Comparison of ENCODE assay signal across 13 mouse cellular contexts in genomic region chr2:25616398-25616797, GRCm38 (mm10). TPM values are rescaled to one million over a fixed set of nuclear protein-coding genes. Genes with fewer than 3 reads are reported as not detected.
DNase-seq lines count a peak whose midpoint lies in the region; ATAC-seq lines count a peak whose summit lies in the region.
"Had no signal": no experiment of that assay in that cellular context is flagged by ENCODE, and none has a peak within 500 bp of the region (broad histone marks: within the 10 kb centered on the region; RNA-seq: fewer than 3 reads in every experiment).

No protein-coding gene starts in this region.

- WGBS in heart, embryonic 11.5 days (ENCODE audit: insufficient replicate concordance), result 15% methylated on average over 22 of the region's 22 CpGs
- 12% methylated on average over 22 of the region's 22 CpGs for WGBS in lung, embryonic 16.5 days
- WGBS in hindbrain, embryonic 12.5 days, result 18% methylated on average over 22 of the region's 22 CpGs
- 13% methylated on average over 22 of the region's 22 CpGs for WGBS in stomach, embryonic 14.5 days

- no peak overlapping the region for H3K9ac ChIP-seq in heart, embryonic 11.5 days (ENCODE audit: low read depth, low read length)
- H3K9ac ChIP-seq in lung, embryonic 16.5 days (ENCODE audit: low read length), result no peak overlapping the region
- H3K9ac ChIP-seq in hindbrain, embryonic 12.5 days, result no peak overlapping the region
- no peak overlapping the region for H3K9ac ChIP-seq in stomach, embryonic 14.5 days (replicated peaks; ENCODE audit: low read depth, low read length)

- intact Hi-C loops in heart, postnatal 25 days (cut with DNase I), result no loop called here
- intact Hi-C loops in left cerebral cortex, postnatal 36 days (cut with DNase I), result no loop called here

- peak overlapping the region; percentile 6; the same call in 1 of the 2 replicates for H3K4me2 ChIP-seq in heart, embryonic 11.5 days
- 0 out of 2 replicates have a peak overlapping the region, but pooled peaks have one; percentile 8 for H3K4me2 ChIP-seq in lung, embryonic 16.5 days (ENCODE audit: low read depth, low read length)
- H3K4me2 ChIP-seq in hindbrain, embryonic 12.5 days (replicated peaks), result 0 out of 2 replicates have a peak overlapping the region, but pooled peaks have one; percentile 2
- peak overlapping the region; percentile 34 for H3K4me2 ChIP-seq in stomach, embryonic 14.5 days (replicated peaks; ENCODE audit: low read depth, low read length)

- no peaks in the 10 kb centered on the region for H3K9me3 ChIP-seq in heart, embryonic 11.5 days (replicated peaks; ENCODE audit: control insufficient read depth, low read length)
- no peaks in the 10 kb centered on the region for H3K9me3 ChIP-seq in lung, embryonic 16.5 days (ENCODE audit: control insufficient read depth, low read length)
- no peaks in the 10 kb centered on the region for H3K9me3 ChIP-seq in hindbrain, embryonic 12.5 days (replicated peaks)
- H3K9me3 ChIP-seq in stomach, embryonic 14.5 days (ENCODE audit: control insufficient read depth, low read depth, low read length), result no peaks in the 10 kb centered on the region
- H3K9me3 ChIP-seq: megakaryocyte, embryonic 14.5 days had no signal

- H3K4me1 ChIP-seq in heart, embryonic 11.5 days (ENCODE audit: control insufficient read depth, insufficient read depth, low read length), result peaks cover 6% of the 10 kb centered on the region
- H3K4me1 ChIP-seq in lung, embryonic 16.5 days (replicated peaks; ENCODE audit: control insufficient read depth, insufficient read depth, low read length), result peaks cover 5% of the 10 kb centered on the region; the same call in 1 of the 2 replicates
- peaks cover 5% of the 10 kb centered on the region; the same call in 1 of the 2 replicates for H3K4me1 ChIP-seq in hindbrain, embryonic 12.5 days
- peaks cover 10% of the 10 kb centered on the region; the same call in 1 of the 2 replicates for H3K4me1 ChIP-seq in stomach, embryonic 14.5 days (ENCODE audit: control insufficient read depth, insufficient read depth, low read length)

- no peaks in the 10 kb centered on the region for H3K36me3 ChIP-seq in heart, embryonic 11.5 days (ENCODE audit: control insufficient read depth, insufficient read depth, low read length)
- H3K36me3 ChIP-seq in lung, embryonic 16.5 days (ENCODE audit: control insufficient read depth, insufficient read depth, low read length), result no peaks in the 10 kb centered on the region
- H3K36me3 ChIP-seq in hindbrain, embryonic 12.5 days, result no peaks in the 10 kb centered on the region
- H3K36me3 ChIP-seq in stomach, embryonic 14.5 days (ENCODE audit: control insufficient read depth, insufficient read depth, low read length), result no peaks in the 10 kb centered on the region

- H3K27ac ChIP-seq in heart, embryonic 11.5 days (ENCODE audit: low read depth, low read length), result no peak overlapping the region
- no peak overlapping the region for H3K27ac ChIP-seq in lung, embryonic 16.5 days (ENCODE audit: low read length)
- no peak overlapping the region for H3K27ac ChIP-seq in hindbrain, embryonic 12.5 days
- H3K27ac ChIP-seq in stomach, embryonic 14.5 days (ENCODE audit: low read length), result no peak overlapping the region
- H3K27ac ChIP-seq: gastrocnemius, adult 2 months had no signal

- DNase-seq in heart, postnatal 25 days (ENCODE audit: low spot score), result no peak
- DNase-seq in lung, postnatal 25 days (ENCODE audit: low spot score), result no peak
- DNase-seq in left cerebral cortex, postnatal 36 days (ENCODE audit: low spot score in 2 of 2), result no peak
- DNase-seq: adrenal gland, postnatal 14 days; embryo, embryonic 11 days; gastrocnemius, adult 2 months had no signal

- peaks cover 66% of the 10 kb centered on the region for H3K27me3 ChIP-seq in heart, embryonic 11.5 days (ENCODE audit: control insufficient read depth, insufficient read depth, low read length)
- H3K27me3 ChIP-seq in lung, embryonic 16.5 days (ENCODE audit: control insufficient read depth, insufficient read depth, low read depth, low read length), result peaks cover 34% of the 10 kb centered on the region
- peaks cover 55% of the 10 kb centered on the region for H3K27me3 ChIP-seq in hindbrain, embryonic 12.5 days
- H3K27me3 ChIP-seq in stomach, embryonic 14.5 days (ENCODE audit: control insufficient read depth, insufficient read depth, low read length), result peaks cover 22% of the 10 kb centered on the region; the same call in 1 of the 2 replicates

- H3K4me3 ChIP-seq in heart, embryonic 11.5 days (ENCODE audit: low read depth, low read length), result 0 out of 2 replicates have a peak overlapping the region, but pooled peaks have one; percentile 17
- H3K4me3 ChIP-seq in lung, embryonic 16.5 days (ENCODE audit: low read length), result no peak overlapping the region
- no peak overlapping the region for H3K4me3 ChIP-seq in hindbrain, embryonic 12.5 days
- H3K4me3 ChIP-seq in stomach, embryonic 14.5 days (ENCODE audit: low read depth, low read length), result peak overlapping the region; percentile 11; the same call in 1 of the 2 replicates
- H3K4me3 ChIP-seq: gastrocnemius, adult 2 months; megakaryocyte, embryonic 14.5 days had no signal

- no peak for ATAC-seq in heart, embryonic 11.5 days (replicated peaks; ENCODE audit: insufficient number of reproducible peaks, low FRiP score, low TSS enrichment)
- no peak for ATAC-seq in lung, embryonic 16.5 days (ENCODE audit: low read depth)
- ATAC-seq in hindbrain, embryonic 12.5 days (ENCODE audit: low FRiP score), result no peak
- ATAC-seq in stomach, embryonic 14.5 days (ENCODE audit: insufficient number of reproducible peaks, insufficient read depth, low FRiP score, low read depth), result no peak
- no peak for ATAC-seq in monocyte, adult 5-6 weeks (replicated peaks; ENCODE audit: insufficient number of reproducible peaks, low FRiP score, low TSS enrichment, poor library complexity, severe bottlenecking)

RNA-seq across cellular contexts. Expression of gene Ccdc183, which starts 1.1 kb away (rescaled TPM):
- 0.11 and 0.20 TPM in 2 replicates for polyA plus RNA-seq in heart, embryonic 11.5 days (2014; fragmentation: Nextera tagmentation; extraction: Ambion mirVana)
- total RNA-seq in heart, postnatal 25 days (2021), result not detected
- polyA plus RNA-seq in lung, embryonic 16.5 days (2015; fragmentation: Nextera tagmentation; extraction: Ambion mirVana), result 0.14 and 0.15 TPM in 2 replicates
- 0.25 and 0.32 TPM in 2 replicates for polyA plus RNA-seq in hindbrain, embryonic 12.5 days (2016; fragmentation: Nextera tagmentation; extraction: Ambion mirVana)
- polyA plus RNA-seq in stomach, embryonic 14.5 days (2014; fragmentation: Nextera tagmentation; extraction: Ambion mirVana), result 0.19 and 0.24 TPM in 2 replicates
- total RNA-seq in left cerebral cortex, postnatal 36 days (2021), result not detected
- not detected in 3 replicates for total RNA-seq in monocyte, adult 5-6 weeks (2017)
- total RNA-seq: adrenal gland, postnatal 14 days; gastrocnemius, adult 2 months; layer of hippocampus, adult 18-20 months had no signal

RNA-seq across cellular contexts. Expression of gene Tmem141, which starts 5.4 kb away (rescaled TPM):
- polyA plus RNA-seq in heart, embryonic 11.5 days (2014; fragmentation: Nextera tagmentation; extraction: Ambion mirVana), result 14.6 and 18.4 TPM in 2 replicates
- 10 to 100 TPM; 27.9 to 31.6 TPM for total RNA-seq in heart, postnatal 25 days (2021)
- polyA plus RNA-seq in lung, embryonic 16.5 days (2015; fragmentation: Nextera tagmentation; extraction: Ambion mirVana), result 30.5 and 35.6 TPM in 2 replicates
- 21.7 and 23.4 TPM in 2 replicates for polyA plus RNA-seq in hindbrain, embryonic 12.5 days (2016; fragmentation: Nextera tagmentation; extraction: Ambion mirVana)
- polyA plus RNA-seq in stomach, embryonic 14.5 days (2014; fragmentation: Nextera tagmentation; extraction: Ambion mirVana), result 25.5 and 26.3 TPM in 2 replicates
- 10 to 100 TPM; 19.8 to 29.2 TPM for total RNA-seq in left cerebral cortex, postnatal 36 days (2021)
- 12.4 to 19.4 TPM (median 14.3 TPM) in 3 replicates for total RNA-seq in monocyte, adult 5-6 weeks (2017)

RNA-seq across cellular contexts. Expression of gene Rabl6, which starts 8.1 kb away (rescaled TPM):
- polyA plus RNA-seq in heart, embryonic 11.5 days (2014; fragmentation: Nextera tagmentation; extraction: Ambion mirVana), result 35.9 and 40.0 TPM in 2 replicates
- 10 to 100 TPM; 61.8 to 66.1 TPM for total RNA-seq in heart, postnatal 25 days (2021)
- 60.7 and 61.8 TPM in 2 replicates for polyA plus RNA-seq in lung, embryonic 16.5 days (2015; fragmentation: Nextera tagmentation; extraction: Ambion mirVana)
- 70.0 and 72.3 TPM in 2 replicates for polyA plus RNA-seq in hindbrain, embryonic 12.5 days (2016; fragmentation: Nextera tagmentation; extraction: Ambion mirVana)
- 67.2 and 69.0 TPM in 2 replicates for polyA plus RNA-seq in stomach, embryonic 14.5 days (2014; fragmentation: Nextera tagmentation; extraction: Ambion mirVana)
- 100 to 1,000 TPM; 144 to 160 TPM for total RNA-seq in left cerebral cortex, postnatal 36 days (2021)
- 42.7 to 71.6 TPM (median 51.7 TPM) in 3 replicates for total RNA-seq in monocyte, adult 5-6 weeks (2017)

RNA-seq across cellular contexts. Expression of gene Fcna, which starts 11.4 kb away (rescaled TPM):
- polyA plus RNA-seq in heart, embryonic 11.5 days (2014; fragmentation: Nextera tagmentation; extraction: Ambion mirVana), result 1.0 and 1.1 TPM in 2 replicates
- total RNA-seq in heart, postnatal 25 days (2021), result 1 to 10 TPM; 4.8 to 5.8 TPM
- 3.5 and 10.6 TPM in 2 replicates for polyA plus RNA-seq in lung, embryonic 16.5 days (2015; fragmentation: Nextera tagmentation; extraction: Ambion mirVana)
- 0.96 and 1.3 TPM in 2 replicates for polyA plus RNA-seq in hindbrain, embryonic 12.5 days (2016; fragmentation: Nextera tagmentation; extraction: Ambion mirVana)
- polyA plus RNA-seq in stomach, embryonic 14.5 days (2014; fragmentation: Nextera tagmentation; extraction: Ambion mirVana), result 0.98 and 1.4 TPM in 2 replicates
- under 1 TPM; 0.25 to 0.50 TPM for total RNA-seq in left cerebral cortex, postnatal 36 days (2021)
- total RNA-seq in monocyte, adult 5-6 weeks (2017), result not detected in 3 replicates

RNA-seq across cellular contexts. Expression of gene Ajm1, which starts 34.8 kb away (rescaled TPM):
- polyA plus RNA-seq in heart, embryonic 11.5 days (2014; fragmentation: Nextera tagmentation; extraction: Ambion mirVana), result 0.21 TPM in 1 of 2 replicates, not detected in the other
- under 1 TPM; 0.08 to 0.10 TPM for total RNA-seq in heart, postnatal 25 days (2021)
- 0.21 TPM in 1 of 2 replicates, not detected in the other for polyA plus RNA-seq in lung, embryonic 16.5 days (2015; fragmentation: Nextera tagmentation; extraction: Ambion mirVana)
- polyA plus RNA-seq in hindbrain, embryonic 12.5 days (2016; fragmentation: Nextera tagmentation; extraction: Ambion mirVana), result 2.4 and 3.1 TPM in 2 replicates
- 0.70 and 1.3 TPM in 2 replicates for polyA plus RNA-seq in stomach, embryonic 14.5 days (2014; fragmentation: Nextera tagmentation; extraction: Ambion mirVana)
- total RNA-seq in left cerebral cortex, postnatal 36 days (2021), result 100 to 1,000 TPM in 1 of 2 experiments, 10 to 100 TPM in 1; 99.8 to 110 TPM
- total RNA-seq in monocyte, adult 5-6 weeks (2017), result 0.10 TPM in 1 of 3 replicates, not detected in the others
- total RNA-seq: gastrocnemius, adult 2 months had no signal

Comparison
In these comparisons a context has a peak if more than half of its experiments do, and no peak if none do; other contexts are left out.
1. H3K4me3 ChIP-seq: peak in heart, embryonic 11.5 days (single experiment) and stomach, embryonic 14.5 days (single experiment); none in lung, embryonic 16.5 days (single experiment) and hindbrain, embryonic 12.5 days (single experiment).
2. Peak in every context shown above with its lines, with median percentiles within 50 percentile points of each other: H3K4me2 ChIP-seq.